Mouse (Mus musculus) adrenal gland, adult (tissue): Measurements from ENCODE around the gene Elavl1.

Experiments used
- DNase-seq, 2 experiments: peaks; one replicate each; pipeline ENCODE4 v3.0.0; 2022 to 2023; ENCODE audit warnings: low spot score in 1 of 2; ENCODE audit not compliant: inconsistent age in 2 of 2

Gene Elavl1

GRCm38 (mm10) chr8:4322470-4322869 lies 2.7 kb downstream of the Elavl1 start:
- peak; percentile 66 to 95 for DNase-seq

- DNase-seq = no peak
Measured at GRCm38 (mm10) chr8:4321031-4321430, 4.2 kb downstream of the Elavl1 start.

GRCm38 (mm10) chr8:4320404-4320803 lies 4.8 kb downstream of the Elavl1 start:
- no peak for DNase-seq

GRCm38 (mm10) chr8:4319573-4319872 lies 5.7 kb downstream of the Elavl1 start:
- no peak for DNase-seq

- DNase-seq = no peak
Measured at GRCm38 (mm10) chr8:4318796-4319572, 6.2 kb downstream of the Elavl1 start.

GRCm38 (mm10) chr8:4318124-4318523 lies 7.1 kb downstream of the Elavl1 start:
- no peak for DNase-seq

GRCm38 (mm10) chr8:4314852-4315251 lies 10.4 kb downstream of the Elavl1 start:
- DNase-seq = no peak

- DNase-seq = peak in 1 of 2 experiments; percentile 39
Measured at GRCm38 (mm10) chr8:4313254-4314124, 11.7 kb downstream of the Elavl1 start.

GRCm38 (mm10) chr8:4312104-4312503 lies 13.1 kb downstream of the Elavl1 start:
- no peak for DNase-seq

GRCm38 (mm10) chr8:4305838-4306237 lies 19.4 kb downstream of the Elavl1 start:
- DNase-seq = no peak

- no peak for DNase-seq
Measured at GRCm38 (mm10) chr8:4304124-4304547, 21.1 kb downstream of the Elavl1 start.

GRCm38 (mm10) chr8:4297822-4298221 lies 27.4 kb downstream of the Elavl1 start:
- no peak for DNase-seq

GRCm38 (mm10) chr8:4292738-4293137 lies 32.5 kb downstream of the Elavl1 start:
- DNase-seq = no peak

- no peak for DNase-seq
Measured at GRCm38 (mm10) chr8:4276111-4276465, 49.1 kb downstream of the Elavl1 start.

GRCm38 (mm10) chr8:4275275-4276110 lies 49.7 kb downstream of the Elavl1 start, which contains the start of gene Timm44:
Timm44 (minus strand) TSS chr8:4275913.
- DNase-seq = peak; percentile 96 to 97

- no peak for DNase-seq
Measured at GRCm38 (mm10) chr8:4269609-4270008, 55.6 kb downstream of the Elavl1 start.

GRCm38 (mm10) chr8:4267627-4268026 lies 57.6 kb downstream of the Elavl1 start:
- peak; percentile 29 to 61 for DNase-seq

- no peak for DNase-seq
Measured at GRCm38 (mm10) chr8:4265160-4265914, 59.9 kb downstream of the Elavl1 start.

GRCm38 (mm10) chr8:4263105-4263791 lies 62.0 kb downstream of the Elavl1 start:
- no peak for DNase-seq

- DNase-seq = no peak
Measured at GRCm38 (mm10) chr8:4259805-4260170, 65.4 kb downstream of the Elavl1 start.
